Mouse (Mus musculus) natural killer cell, adult 2 months (primary cell): ENCODE measurements around the gene 6430550D23Rik.
"Not testable (repeated sequence)": the region's sequence is repeated elsewhere in the genome, so short reads cannot be mapped to it uniquely, and the experiment has no call there.

Source experiments
- DNase-seq, 2 experiments: peaks; one replicate each; pipeline ENCODE4 v3.0.0; 2022; ENCODE audit warnings: low spot score in 2 of 2

The 6430550D23Rik gene

DNA sequence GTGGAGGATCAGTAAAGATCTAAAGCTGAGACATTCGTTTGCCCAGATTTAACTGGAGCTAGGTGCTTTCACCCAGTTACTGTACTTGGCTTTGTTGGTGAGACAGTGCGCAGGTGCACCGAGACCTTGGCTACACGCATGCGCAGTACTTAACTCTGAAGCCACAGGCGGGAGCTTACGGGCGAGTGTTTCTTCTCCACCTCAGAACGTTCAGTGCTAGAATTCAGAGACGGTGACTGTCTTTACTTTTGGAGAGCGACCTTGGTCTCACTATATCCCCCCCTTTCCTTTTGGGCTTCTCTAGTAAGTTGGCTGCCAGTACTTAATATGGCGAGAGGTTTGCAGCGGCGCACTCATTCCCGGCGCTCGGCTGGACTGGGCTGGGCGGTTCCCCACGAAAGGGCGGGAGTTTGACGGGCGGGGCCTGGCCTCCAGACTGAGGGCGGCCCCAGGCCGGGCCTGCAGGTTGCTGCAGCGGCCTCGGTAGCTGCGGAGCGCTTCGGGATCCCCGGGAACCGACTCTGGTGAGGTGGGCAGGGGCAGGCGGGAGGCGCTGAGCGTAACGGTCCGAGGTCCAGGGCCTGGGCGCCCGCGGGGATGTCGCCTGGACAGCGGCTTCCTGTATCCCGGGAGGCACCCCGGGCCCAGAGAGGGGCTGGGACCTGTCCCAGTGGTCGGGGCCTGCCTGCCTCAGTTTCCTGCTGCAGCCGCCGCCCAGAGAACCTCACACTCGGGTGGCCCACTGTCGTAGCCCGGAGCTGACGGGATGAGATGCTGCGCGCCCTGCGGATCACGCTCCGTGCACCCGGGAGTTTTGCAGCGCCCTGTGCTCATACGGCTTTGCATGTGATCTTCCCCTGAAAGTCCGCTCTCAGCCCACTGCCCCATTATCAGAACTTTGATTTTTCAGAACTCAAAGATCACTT is 51.4 kb downstream of the 6430550D23Rik start, which contains the start of gene Cep250:
Gene Cep250 (plus strand): TSS at position 325 of the 926 bp plus-strand sequence.
- DNase-seq, result peak; percentile 90

DNA sequence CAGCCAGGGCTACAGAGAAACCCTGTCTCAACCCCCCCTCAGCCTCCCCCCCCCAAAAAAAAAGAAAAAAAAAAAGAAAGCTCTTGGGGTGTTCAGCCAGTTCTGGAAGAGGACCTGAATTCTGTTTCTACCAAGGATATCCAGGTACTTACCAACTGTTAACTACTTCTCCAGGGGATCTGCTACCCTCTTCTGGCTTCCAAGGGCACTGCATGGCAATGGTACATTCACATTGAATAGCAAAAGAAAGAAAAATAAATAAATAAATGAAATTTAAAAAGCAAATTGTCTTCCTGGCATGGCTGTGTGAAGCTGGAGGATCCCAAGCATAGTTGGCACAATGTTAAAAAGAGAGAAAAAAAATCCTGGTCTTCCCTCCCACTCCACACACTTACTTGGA is 55.8 kb downstream of the 6430550D23Rik start:
- no peak for DNase-seq

DNA sequence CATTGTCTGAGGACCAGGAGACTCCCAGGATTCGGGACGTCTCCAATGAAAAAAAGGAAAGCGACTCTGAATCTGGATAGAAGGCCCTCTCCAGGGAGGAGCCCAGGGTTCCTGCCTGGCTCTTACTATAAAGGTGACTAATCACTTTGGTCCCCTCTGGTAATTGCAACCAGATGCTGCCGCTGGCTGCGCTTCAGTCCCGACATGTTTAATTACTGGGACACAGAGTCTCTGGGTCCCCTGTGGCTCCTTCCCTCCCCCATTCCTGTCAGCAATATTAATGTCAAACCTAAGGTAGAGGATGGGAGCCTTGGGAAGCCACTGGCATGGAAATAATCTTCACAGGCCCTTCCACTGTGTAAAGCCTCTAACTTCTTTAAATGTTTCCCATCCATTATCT is 58.4 kb downstream of the 6430550D23Rik start:
- DNase-seq, result no peak

DNA sequence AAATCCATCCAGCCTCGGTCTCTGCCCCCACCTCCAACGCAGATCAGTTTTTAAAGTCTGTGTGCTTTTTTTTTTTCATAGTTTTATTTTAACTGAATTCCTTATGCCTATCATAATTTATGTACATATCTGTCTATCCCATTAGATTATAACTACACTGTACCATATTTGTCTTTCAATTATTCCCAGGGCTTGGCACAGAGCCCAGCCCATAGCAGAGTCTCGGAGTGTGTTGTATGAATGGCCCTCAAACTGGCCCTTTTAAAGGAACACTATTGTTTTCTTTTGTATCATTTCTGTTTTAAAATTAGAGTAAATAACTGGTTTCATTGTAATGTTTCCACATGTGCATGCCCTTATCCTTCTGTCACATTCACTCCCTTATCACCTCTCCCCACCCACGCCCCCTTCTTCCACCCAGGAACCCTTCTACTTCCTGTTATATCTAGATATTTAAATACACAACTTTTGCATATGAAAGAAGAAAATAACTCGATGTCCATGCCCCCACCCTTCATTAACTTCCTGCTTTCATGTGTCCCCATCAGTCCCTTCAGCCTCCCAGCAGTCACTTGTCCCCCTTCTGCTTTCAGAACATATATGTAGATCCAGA is 60.3 kb downstream of the 6430550D23Rik start:
- no peak for DNase-seq

DNA sequence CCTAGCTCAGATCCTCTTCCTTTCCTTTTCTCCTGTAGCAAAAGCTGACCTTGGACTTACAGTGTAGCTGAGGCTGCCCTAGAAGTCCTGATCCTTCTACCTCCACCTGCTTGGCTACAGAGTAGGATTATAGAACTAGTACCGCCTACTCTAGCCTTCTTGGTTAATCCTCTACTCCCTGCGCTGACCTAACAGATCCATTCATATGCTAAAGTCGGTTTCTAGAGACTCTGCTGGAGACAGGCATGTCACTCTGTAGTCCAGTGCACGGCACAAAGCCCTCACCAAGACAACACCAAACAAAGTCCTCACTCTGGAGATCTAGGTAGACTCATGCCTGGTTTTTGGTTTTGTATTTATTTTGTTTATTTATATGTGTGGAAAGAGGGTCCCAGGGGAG is 61.3 kb downstream of the 6430550D23Rik start:
- no peak for DNase-seq

DNA sequence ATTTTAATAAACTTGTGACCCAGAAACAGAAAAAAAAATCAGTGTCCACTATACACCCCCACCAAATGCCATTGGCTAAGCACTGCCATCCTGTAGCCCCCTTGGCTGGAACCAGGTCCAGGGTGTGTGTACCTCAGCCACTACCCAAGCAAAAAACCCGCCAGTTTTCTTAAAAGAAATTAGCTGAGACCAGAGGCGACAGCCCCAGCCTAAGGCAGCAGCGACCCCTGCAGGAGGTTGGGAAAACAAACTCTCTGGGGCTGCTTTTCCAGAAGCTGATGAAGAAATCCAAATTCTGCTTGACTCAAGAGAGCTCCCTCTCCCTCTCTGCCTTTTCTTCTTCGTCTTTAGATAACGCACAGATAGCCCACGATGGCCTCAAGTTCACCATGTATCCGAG is 61.7 kb downstream of the 6430550D23Rik start:
- DNase-seq, result peak; percentile 30 to 58

DNA sequence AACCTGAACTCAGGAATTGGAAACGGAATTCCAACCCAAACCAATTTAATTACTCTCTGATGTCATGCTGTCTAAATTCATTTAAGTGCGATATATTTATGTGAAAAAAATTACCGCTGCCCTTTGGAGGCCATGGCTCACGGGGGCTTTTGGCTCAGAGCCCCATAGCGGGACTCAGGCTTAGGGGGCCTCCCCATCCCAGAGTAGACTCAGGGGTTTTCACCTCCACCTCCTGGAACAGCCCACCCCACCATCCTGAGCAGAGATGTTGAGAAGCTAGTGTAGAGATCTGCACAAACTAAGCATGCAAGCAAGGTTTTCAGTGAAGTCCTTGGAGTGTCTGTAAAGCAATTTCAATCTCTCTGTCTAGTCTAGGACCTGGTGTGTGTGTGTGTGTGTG is 62.2 kb downstream of the 6430550D23Rik start:
- no peak for DNase-seq

DNA sequence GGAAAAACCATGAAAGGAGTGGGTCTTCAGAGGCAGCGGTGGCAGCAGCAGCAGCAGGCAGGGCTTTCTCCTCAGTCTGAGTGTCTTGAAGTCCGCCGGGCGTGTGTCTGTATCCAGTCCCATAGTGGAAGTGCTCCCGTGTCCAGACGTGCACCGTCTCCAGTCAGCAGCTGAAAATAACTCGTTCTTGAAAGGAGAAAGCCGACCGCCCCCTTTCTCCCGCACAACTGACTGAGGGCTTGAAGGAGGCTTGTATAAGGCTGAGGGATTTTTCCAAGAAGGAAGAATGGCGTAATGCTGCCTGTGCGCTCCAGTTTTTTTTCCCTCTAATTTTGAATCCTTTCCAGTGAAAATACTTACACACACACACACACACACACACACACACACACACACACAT is 62.7 kb downstream of the 6430550D23Rik start, which contains the start of gene Gdf5:
Gene Gdf5 (minus strand): TSS at position 244 of the 400 bp plus-strand sequence.
- no peak for DNase-seq

DNA sequence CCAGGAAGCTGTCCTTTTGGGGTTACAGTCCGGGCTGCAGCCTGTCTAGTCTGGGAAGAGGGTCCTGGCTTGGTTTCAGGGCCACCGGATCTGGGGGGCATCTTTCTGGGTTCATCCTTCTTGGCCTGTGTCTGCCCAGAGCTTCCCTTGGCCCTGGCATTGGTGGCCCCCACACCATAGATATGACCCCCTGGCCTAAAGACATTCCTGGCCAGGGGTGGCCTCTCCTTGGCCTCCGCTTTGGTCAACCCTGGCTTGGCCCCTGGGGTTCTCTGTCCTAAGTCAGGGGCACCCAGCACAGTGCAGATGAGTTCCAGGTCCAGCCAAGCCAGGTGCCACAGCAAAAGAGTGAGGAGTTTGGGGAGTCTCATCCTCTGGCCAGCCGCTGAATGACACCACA is 63.1 kb downstream of the 6430550D23Rik start:
- DNase-seq, result no peak

DNA sequence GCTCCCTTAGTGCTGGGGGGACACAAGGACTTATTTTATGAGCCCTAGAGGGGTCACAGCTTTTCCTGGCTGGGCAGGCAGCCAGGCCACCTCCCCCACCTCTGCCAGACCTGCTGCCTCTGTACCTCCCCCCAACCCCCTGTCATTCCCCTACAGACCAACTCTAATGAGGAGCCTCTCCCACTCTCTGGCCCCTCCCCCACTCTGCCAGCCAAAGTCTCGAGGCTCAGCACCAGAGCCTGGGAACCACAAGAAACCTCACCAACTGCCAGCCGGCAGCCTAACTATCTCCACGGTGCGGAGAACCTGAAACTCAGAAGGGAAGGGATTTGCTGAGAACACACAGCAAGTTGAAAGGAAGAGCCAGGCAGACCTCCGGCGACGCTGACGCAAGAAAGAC is 64.3 kb downstream of the 6430550D23Rik start:
- no peak for DNase-seq

DNA sequence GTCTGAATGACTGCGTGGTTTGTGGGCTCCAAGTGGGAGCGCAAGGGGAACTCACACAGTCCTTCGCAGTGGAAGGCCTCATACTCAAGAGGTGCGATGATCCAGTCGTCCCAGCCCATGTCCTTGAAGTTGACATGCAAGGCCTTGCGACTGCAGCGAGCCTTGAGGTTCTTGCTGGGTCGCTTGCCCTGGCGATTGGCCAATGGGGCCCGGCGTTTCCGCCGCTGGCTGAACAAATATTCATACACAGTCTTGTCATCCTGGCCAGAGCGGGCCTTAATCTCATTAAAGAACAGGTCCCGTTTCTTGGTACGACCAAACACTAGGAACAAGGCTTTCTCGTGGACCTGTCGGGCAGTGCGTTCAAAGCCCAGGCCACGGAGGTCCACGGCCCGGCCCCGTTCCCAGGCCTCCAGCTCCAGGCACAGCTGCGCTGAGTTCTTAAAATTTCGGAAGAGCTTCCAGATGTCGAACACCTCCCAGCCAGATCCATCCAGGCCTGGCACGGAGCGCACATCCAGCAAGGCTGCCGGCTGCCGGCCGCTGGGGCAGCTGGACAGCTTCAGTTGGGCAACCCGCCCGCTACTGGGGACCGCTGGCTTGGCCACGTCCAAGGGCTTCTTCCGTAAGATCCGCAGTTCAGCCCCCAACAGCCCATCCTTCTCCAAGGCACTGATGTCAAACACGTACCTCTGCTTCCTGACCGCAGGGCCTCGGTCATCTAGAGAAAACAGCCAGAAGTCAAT is 65.9 kb downstream of the 6430550D23Rik start:
- DNase-seq, result no peak

DNA sequence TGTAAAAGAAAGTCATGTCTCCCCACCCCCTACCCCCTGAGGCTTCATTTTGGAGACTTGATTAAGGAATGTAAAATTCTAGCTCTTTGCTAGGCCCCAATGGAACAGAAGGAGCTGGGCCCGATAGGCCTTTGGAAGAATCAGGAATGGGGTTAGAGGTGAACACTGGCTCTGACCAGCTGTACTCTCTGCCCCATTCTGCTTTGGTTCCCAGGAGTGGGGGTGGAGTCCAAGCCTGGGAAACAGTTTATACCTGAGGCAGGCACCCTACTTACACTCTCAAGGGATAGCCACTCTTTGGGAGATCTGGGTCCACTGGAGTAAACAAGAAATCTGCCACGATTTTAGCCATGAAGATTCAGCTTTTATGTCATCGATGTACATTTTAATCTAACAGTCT is 67.1 kb downstream of the 6430550D23Rik start, which contains the start of gene Gm15557:
Gene Gm15557 (plus strand): TSS at position 48 of the 400 bp plus-strand sequence.
- DNase-seq, result no peak

DNA sequence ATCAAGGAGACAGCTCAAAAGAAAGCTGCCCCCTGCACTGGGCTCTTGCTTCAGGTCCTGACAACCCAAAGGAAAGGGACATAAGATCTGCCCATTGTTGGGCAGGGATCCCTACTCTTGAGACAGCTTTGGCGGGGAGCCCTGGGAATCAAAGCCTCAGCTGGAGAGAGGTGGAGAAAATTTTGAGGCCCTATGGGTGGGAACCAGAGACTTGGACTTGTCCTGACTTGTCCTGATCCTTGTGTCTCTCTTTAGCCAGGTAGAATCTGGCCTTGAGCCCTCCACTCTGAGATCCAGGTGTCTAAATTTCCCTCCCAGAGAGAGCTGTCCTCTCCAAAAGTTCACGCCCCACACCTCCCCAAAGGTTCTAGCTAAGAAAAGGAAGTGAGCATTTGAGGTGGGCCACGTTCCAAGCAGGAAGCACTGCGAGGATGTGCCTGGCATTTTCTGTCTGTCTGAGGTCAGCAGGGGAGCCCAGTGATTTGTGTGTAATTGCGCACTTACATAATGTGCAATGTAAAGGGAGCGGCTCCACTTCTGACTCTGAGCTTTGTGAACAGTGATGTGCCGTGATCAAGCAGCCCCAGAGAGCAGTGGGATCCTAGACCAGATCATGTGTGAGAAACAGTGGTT is 67.8 kb downstream of the 6430550D23Rik start:
- DNase-seq, result no peak

DNA sequence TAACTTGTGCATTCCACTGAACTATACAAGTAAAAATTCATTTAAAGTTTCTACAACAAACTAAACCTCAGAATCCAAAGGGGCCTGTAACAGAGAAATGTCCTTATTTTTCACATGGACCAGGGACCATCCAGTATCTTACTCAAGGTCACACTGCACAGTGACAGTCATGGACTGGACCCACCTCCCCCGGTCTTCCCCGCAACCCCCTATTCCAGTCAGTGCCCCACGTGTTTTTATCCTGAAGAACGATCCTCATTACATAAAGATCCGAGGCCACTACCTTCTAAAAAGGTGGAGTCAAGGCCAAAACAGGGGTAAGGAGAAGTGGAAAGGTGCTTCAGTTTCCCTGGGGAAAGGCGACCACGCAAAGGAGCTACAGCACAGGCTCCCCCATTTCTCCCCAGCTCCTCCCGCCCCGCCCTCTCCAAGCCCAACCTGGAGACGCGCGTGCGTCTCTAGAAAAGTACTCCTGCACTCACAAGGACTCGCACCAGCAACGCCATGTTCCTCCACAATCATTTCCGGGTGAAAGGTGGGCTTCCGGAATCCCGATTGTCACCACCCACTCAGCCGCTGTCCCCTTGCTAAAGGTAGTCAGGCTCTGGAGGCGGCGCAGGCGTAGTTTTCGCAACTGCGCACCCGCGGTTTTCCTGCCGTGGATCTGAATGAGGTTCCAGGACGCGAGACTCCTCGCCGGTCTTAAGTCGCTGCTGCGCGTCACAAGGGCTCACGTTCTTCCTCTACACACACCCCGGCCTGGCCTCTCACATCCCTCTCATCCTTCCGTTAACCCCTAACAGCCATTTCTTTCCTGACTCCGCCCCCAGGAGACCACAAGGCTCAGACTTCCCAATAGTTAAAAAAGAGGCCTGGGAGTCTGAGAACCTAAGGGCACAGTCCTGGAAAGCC is 78.0 kb downstream of the 6430550D23Rik start, which contains the start of gene Uqcc1:
Gene Uqcc1 (minus strand): TSS at position 780 of the 912 bp plus-strand sequence.
- peak; percentile 87 to 90 for DNase-seq

DNA sequence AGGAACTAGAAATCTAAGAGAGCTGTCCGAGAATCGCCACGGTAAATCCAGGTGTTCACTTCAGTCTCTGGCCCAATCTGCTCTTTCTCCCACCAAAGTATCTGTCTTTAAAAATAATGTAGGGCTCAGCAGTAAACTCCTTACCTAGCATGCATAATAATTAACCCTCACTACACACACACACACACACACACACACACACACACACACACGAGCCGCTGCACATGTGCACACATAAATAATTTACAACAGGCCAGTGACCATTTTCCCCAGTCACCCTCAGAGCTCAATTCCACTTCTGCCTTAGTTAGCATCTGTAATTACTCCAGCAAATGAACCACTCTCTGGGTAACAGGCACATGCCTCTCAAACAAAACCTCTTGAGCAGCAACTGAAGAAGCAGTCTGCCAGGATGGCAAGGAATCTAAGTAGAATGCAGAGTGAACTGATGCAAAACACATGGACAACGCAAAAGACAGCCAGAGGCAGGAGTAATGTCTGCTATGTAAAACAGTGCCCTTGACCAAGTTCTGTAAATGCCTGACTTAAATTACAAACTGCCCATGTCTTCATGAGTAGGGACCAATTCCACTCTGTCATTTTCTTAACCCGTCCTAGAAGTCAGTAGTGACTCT is 78.9 kb downstream of the 6430550D23Rik start:
- DNase-seq, result no peak

DNA sequence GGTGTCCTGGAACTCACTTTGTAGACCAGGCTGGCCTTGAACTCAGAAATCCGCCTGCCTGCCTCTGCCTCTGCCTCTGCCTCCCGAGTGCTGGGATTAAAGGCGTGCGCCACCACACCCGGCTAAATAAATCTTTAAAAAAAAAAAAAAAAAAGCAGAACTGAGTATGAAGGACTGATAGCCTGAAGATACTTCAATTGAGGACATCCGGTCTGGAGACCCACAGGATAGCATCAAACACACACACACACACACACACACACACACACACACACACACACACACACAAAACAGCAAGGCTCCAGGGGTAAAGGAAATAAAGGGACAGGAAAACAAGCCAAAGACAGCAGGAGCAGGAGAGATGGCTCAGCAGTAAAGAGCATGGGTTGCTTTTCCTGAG is 82.6 kb downstream of the 6430550D23Rik start:
- DNase-seq, result not testable (repeated sequence)
